Mouse (Mus musculus) layer of hippocampus, adult 2 months (tissue): ENCODE results near the gene Mthfd1. TPM values are rescaled to one million over a fixed set of nuclear protein-coding genes. Genes with fewer than 3 reads are reported as not detected.

Source experiments
- DNase-seq, 2 experiments: peaks; one replicate each; pipeline ENCODE4 v3.0.0; 2022; ENCODE audit warnings: low spot score in 2 of 2
- H3K27ac ChIP-seq: fragments of 200-600 bp; 2 replicates; pipeline ENCODE4 v1.8.1; 2022
- H3K4me3 ChIP-seq: fragments of 200-600 bp; 2 replicates; pipeline ENCODE4 v1.8.1; 2022; ENCODE audit warnings: mild to moderate bottlenecking
- CTCF ChIP-seq: fragments of 200-600 bp; conservative IDR thresholded peaks from 2 replicates; pipeline ENCODE4 v1.8.1; 2022; ENCODE audit warnings: antibody characterized with exemption, mild to moderate bottlenecking, moderate library complexity
- total RNA-seq, 2 experiments: library from RNA; stranded (reverse); gene quantifications; 2 replicates each; pipeline ENCODE4 v1.2.3; 2021

The Mthfd1 gene
- total RNA-seq, 2 experiments from 2014 or later = 42.6 to 47.5 TPM

DNA sequence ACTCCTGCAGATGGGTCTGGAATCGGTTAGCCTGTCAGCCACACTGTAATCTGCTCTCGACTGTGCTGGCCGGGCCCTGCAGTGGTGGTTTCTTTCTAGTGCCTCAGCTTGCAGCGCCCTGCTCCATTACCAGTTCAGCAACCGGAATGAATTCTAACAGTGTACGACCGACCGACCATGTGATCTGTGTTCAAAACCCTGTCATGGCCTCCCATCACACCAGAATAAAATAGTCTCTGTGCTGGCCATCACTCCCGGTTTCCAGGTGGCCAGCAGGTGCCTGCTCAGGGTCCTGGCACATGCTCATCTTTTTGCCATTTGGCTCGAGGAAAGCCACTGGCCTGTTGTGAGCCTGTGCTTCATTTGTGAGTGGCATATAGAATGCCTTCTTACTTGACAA lies 13.6 kb downstream of the Mthfd1 start:
- DNase-seq = no peak
- no peak for TF ChIP-seq CTCF
- Histone ChIP-seq H3K27ac (no peak overlapping the region), H3K4me3 (no peak overlapping the region)

DNA sequence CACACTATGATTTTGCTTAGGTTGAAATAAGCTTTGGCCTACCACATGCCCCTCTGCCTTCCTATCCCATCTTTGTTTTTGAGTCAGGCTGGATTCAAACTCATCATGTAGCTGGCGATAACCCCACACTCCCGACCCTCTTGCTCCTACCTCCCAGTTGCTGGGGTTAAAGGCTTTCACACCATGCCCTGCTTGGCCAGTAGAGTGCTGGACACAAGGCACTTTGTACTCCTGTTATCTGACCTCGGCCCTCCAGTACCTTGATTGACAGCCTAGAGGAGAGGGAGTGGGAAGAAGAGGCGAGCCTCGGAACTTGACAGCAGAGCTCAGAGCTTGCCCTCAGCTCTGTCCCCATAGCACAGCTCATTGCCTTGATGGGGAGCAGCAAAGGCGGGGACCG lies 14.1 kb downstream of the Mthfd1 start:
- no peak for TF ChIP-seq CTCF
- H3K4me3 ChIP-seq = no peak overlapping the region
- DNase-seq = no peak
- no peak overlapping the region for H3K27ac ChIP-seq

DNA sequence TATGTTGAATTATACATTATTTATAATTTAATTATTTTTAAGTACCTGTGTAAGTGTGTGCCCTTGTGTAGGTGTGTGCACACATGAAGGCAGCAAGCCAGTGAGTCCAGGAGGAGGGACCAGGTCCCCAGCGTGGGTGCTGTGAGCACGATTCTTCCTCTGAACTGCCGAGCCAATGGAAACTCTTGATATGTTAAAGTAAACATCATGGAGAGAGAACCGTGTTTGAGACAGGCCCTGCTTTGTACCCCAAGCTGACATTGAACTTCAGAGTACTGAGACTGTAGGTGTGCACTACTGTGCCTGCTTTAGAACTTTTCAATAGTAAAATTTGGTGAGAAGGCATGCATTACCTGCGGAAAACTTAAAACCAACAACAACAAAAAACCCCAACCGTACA lies 16.4 kb downstream of the Mthfd1 start:
- DNase-seq = no peak
- no peak for TF ChIP-seq CTCF
- Histone ChIP-seq H3K4me3 (no peak overlapping the region), H3K27ac (no peak overlapping the region)

DNA sequence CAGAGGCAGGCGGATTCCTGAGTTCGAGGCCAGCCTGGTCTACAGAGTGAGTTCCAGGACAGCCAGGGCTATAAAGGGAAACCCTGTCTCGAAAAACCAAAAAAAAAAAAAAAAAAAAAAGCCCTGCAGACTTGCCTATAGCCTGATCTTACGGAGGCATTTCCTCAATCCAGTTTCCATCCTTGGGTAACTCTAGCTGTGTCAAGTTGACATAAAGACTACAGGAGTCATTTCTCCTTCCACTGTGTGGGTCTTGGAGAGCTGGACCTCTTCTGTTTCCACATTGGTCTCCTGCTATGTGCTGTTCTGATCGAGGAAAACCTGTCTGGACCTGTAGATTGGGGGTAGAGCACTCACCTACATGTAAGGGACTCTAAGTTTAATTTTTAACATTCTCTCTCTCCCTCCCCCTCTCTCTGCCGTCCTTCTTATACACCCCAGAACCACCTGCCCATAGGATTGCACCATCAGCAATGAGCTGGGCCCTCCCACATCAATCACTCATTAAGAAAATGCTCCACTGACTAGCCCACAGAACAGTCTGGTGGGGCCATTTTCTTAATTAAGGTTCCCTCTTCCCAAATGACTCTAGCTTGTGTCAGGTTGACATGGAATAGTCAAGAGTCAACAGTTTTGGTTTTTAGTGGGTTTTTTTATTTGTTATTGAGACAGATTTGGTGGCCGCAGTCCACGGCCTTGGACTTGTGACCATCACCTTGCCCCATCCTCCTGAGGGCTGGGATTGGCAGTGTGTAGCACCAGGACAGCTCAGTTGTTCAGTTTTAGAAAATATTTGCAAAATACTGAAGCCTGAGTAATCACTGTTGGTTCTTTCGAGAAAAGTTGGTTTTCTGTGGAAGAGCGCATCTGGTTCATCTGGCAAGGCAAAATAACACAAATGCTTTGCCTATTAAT lies 17.8 kb downstream of the Mthfd1 start:
- TF ChIP-seq CTCF = no peak
- DNase-seq = no peak
- H3K4me3 ChIP-seq = no peak overlapping the region
- no peak overlapping the region for H3K27ac ChIP-seq

DNA sequence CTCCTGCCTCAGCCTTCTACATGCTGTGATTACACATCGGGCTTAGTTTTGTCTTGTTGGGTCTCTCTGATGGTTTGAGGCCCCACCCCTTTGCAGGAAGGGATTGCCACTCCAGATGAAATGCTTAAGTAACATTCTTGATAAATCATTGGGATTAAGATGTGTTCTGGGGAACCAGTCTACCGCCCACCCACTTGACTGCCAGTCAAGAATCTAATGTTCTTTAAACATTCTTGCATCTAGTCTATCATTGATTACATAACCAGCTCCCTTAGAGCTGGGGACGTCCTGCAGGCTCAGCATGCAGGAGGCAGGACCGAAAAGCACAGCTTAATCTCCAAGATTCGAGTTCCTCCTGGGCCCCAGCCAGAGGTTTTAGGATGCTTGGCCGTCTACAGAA lies 23.1 kb downstream of the Mthfd1 start:
- peak overlapping the region; percentile 43; the same call in 1 of the 2 replicates for H3K27ac ChIP-seq
- no peak for TF ChIP-seq CTCF
- no peak for DNase-seq
- no peak overlapping the region for H3K4me3 ChIP-seq

DNA sequence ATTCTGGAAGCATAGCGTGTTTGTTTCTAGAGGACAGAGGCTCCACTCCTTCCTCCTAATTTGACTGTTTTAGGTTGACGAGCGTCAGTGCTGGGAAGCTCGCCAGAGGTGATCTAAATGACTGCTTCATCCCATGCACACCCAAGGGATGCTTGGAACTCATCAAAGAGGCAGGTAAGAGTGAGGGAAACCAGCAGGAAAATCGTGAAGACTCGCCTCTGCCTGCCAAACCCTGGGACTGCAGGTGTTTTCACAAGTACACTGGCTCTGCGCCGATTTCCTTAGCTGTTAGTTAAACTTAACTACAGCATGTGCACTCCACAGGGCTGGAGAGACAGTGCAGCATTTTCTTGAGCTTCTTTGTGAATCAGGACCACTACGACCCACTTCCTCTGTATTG lies 25.5 kb downstream of the Mthfd1 start:
- peak overlapping the region; percentile 49 for H3K27ac ChIP-seq
- no peak for TF ChIP-seq CTCF
- H3K4me3 ChIP-seq = no peak overlapping the region
- no peak for DNase-seq

DNA sequence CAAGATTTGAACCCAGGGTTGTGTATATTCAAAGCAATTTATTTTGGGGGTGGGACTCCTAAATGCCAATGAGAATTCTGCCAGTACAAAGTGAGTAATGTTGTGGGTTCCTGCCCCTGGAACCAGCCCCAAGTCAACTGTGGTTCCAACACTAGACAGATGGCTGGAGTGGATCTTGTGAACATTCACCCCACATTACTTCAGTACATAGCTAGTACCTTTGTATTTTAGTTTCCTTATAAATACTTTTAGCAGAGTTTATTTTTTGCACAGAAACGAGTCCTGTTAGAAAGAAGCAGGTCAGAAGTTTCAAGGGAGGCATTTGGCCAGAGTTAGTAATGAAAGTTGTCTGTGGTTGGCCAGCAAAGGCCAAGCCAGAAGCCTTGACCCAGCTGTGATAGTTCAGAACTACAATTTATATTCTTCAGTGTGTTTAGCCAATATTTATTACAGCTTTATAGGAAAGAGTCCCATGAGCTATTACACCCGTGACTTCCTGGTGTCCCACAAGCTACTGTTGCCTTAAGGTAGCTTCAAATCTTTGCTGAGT lies 26.1 kb downstream of the Mthfd1 start:
- peak overlapping the region; percentile 49 for H3K27ac ChIP-seq
- TF ChIP-seq CTCF = no peak
- no peak for DNase-seq
- no peak overlapping the region for H3K4me3 ChIP-seq

DNA sequence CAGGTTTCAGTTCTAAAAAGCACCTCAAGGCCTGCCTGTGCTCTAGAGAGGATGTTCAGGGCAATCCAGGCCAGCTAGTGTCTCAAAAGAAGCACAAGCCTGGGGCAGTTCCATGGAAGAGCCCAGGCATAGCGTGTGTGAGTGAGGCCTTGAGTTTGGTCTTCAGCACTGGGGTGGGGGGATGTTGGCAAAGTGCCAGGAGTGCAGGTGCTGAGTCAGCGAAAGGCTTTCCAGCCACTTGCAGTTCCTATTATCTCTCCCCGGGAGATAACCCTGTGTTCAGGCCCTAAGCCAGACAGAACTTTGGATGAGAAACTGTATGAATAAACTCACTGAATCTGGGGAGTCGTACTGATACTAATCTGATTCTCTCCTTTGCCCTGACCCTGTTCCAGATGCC lies 27.0 kb downstream of the Mthfd1 start:
- Histone ChIP-seq H3K27ac (peak overlapping the region; percentile 61), H3K4me3 (no peak overlapping the region)
- no peak for DNase-seq
- TF ChIP-seq CTCF = no peak

DNA sequence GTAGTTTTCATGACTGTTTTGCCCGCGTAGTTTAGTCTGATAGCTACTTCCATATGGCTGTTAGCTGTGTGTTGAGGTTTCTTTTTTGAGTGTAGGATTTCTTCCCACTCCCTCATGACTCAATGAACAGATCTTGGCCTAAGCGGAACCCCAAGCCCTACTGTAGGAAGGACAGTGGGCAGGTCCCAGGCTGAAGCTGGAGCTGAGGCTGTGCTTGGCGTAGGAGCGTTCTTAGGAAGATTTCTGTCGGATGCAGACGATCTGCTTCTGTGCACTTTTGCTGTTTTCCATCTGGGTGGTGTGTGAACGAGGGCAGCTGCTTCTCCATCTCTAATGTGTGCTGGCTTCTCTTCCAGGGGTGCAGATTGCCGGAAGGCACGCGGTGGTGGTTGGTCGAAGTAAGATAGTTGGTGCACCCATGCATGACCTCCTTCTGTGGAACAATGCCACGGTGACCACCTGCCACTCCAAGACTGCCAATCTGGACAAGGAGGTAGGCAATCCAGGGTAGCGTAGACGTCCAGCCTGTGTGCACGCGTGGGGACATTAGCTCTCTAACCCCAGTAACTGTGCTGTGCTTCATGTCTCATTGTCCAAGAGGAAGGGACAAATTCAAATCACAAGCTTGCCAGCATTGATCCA lies 27.6 kb downstream of the Mthfd1 start:
- H3K4me3 ChIP-seq = no peak overlapping the region
- TF ChIP-seq CTCF = no peak
- no peak for DNase-seq
- H3K27ac ChIP-seq = peak overlapping the region; percentile 61

DNA sequence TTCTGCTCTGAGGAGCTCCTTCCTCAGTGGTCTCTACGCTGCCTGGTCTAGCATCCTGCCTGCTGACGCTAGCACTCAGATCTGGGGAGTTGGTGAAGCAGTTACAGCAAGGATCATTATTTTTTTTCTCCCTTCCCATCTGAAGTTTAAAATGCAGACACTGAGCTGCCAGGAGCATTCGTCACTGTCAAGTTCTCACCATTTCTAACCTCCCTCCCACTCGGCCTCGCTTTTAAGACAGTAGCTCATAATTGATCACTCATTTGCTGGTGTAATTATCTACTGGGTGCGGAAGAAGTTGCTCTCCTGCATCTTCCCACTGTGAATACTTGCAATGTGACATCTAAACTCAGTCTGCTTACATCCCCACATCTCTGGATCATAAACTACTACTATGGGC lies 30.3 kb downstream of the Mthfd1 start:
- peak overlapping the region; percentile 64 for H3K27ac ChIP-seq
- TF ChIP-seq CTCF = no peak
- no peak overlapping the region for H3K4me3 ChIP-seq
- no peak for DNase-seq

DNA sequence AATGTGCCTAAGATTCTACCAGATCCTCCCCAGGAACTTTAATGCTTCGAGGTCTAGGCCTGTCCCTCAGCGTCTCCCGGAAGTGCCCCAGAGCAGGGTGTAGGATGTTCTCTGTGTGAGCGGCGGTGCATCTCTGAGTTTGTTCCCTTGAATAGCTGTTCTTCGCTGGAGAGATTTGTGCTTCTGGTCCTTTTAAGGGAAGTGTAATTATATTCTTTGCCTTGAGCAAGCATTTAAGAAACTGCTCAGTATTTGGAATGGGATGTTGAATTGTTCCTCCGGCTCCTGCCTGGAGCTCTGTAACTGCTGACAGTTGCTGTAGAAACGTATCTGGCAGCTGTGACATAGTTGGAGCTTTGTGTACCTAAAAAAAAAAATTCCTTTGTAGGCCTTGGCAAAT lies 32.9 kb downstream of the Mthfd1 start:
- peak; percentile 37 to 53 for DNase-seq
- TF ChIP-seq CTCF = no peak
- Histone ChIP-seq H3K27ac (peak overlapping the region; percentile 89), H3K4me3 (no peak overlapping the region; the same call in 1 of the 2 replicates)

DNA sequence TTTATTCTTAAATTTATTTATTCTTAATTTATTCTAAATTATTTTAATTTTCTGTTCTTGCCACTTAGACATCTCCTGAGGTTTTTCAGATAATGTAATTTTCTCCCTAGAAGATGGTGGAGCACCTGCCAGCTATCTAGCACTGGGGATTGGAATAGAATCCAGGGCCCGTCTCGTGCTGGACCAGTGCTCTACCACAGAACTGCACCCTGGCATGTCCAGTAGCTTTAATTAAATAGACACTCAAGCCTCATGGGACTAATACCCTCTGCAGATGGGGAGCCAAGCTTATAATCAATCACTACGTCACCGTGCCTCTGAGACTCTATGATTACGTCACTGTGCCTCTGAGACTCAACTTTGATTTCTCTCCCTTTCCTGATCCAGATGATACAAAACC lies 33.4 kb downstream of the Mthfd1 start:
- no peak for DNase-seq
- H3K4me3 ChIP-seq = no peak overlapping the region
- no peak for TF ChIP-seq CTCF

DNA sequence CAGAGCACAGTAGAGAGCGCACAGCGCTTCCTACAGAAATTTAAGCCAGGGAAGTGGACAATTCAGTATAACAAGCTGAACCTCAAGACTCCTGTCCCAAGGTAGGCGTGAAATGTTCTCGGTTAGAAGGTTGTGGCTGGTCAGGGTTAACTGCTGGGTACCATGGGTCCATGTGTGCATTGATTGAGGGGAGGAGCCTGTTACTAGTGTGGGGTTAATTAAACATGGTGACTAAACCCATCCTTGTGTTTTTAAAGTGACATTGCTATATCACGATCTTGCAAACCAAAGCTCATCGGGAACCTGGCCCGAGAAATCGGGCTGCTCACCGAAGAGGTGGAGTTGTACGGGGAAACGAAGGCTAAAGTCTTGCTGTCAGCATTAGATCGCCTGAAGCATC lies 34.3 kb downstream of the Mthfd1 start:
- Histone ChIP-seq H3K27ac (peak overlapping the region; percentile 89; the same call in 1 of the 2 replicates), H3K4me3 (no peak overlapping the region)
- no peak for DNase-seq
- no peak for TF ChIP-seq CTCF

More for the DNA sequence above, 33.4 kb downstream of the Mthfd1 start:
- H3K27ac ChIP-seq = peak overlapping the region; percentile 89

DNA sequence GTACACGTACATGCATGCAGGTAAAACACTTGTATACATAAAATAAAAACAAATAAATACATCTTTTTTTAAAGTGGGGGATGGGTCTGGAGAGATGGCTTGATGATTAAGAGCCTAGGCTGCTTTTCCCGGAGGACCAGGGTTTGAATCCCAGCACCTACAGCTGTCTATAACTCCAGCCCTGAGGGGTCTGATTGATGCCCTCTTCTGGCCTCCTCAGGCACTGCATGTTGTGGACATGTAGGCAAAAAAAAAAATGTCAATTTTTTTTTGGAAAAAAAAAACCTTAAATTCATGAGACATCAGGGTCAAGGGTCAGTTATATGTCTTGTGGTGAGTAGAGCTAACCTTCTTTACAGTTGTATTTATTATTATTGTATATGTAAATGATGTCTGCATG lies 35.2 kb downstream of the Mthfd1 start:
- DNase-seq = no peak
- Histone ChIP-seq H3K4me3 (no peak overlapping the region), H3K27ac (no peak overlapping the region)
- TF ChIP-seq CTCF = peak; percentile 68
